Mouse (Mus musculus): ENCODE data around the gene Ppp1r3g.
A peak's percentile ranks its signal among the peaks of the same experiment; 100 is the strongest.

The Ppp1r3g gene

DNA sequence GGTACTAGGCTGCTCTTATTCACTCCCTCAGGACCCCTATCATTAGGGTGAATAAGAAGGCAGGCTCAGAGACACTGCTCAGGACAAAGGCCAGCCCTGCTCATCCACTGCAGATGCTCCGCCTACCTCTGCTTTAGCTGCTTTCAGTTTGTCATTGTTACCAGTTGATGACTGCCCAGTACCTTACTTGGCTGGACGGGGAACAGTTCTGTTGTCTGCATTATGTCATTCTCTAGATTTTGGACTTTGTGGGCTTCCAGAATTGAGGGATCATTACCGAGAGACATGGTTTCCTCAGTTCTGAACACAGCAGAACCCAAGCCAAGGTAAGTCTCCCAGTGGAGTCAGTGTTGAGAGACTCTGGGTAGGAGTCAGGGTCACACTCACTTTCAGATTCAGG lies 36.6 kb downstream of the Ppp1r3g start:
- DNase-seq (ENCODE audit: low spot score in 2 of 2): no peak

- no peak for DNase-seq (ENCODE audit: low spot score in 2 of 2)
Measured at GRCm38 (mm10) chr13:35995696-35996426, 37.2 kb downstream of the Ppp1r3g start.

- no peak for DNase-seq (ENCODE audit: low spot score in 2 of 2)
Measured at GRCm38 (mm10) chr13:35997606-35998005, 39.0 kb downstream of the Ppp1r3g start.

GRCm38 (mm10) chr13:36000798-36001197 lies 42.2 kb downstream of the Ppp1r3g start:
- DNase-seq (ENCODE audit: low spot score in 2 of 2): no peak

- no peak for DNase-seq (ENCODE audit: low spot score in 2 of 2)
Measured at GRCm38 (mm10) chr13:36009981-36010380, 51.3 kb downstream of the Ppp1r3g start.

- DNase-seq (ENCODE audit: low spot score in 2 of 2): no peak
Measured at GRCm38 (mm10) chr13:36015636-36016035, 57.0 kb downstream of the Ppp1r3g start.

DNA sequence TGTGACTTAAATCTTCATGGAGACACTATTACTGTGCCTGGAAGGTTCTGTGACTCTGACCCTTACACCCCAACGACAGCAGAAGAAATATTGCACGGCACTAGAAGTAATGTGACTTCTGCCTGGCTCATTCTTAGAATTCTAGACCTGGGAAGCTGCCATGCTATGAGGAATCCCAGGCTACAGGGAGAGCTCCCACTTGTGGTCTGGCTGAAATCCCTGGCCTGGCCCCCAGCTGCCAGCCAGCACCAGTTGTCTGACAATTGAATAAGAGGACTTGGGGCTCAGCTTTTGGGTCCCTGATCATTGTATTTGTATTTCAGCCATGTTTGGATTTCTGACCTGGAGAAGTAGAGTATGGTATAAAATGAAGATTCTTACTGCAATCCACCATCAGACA lies 59.4 kb downstream of the Ppp1r3g start:
- DNase-seq (ENCODE audit: low spot score in 2 of 2): no peak

DNA sequence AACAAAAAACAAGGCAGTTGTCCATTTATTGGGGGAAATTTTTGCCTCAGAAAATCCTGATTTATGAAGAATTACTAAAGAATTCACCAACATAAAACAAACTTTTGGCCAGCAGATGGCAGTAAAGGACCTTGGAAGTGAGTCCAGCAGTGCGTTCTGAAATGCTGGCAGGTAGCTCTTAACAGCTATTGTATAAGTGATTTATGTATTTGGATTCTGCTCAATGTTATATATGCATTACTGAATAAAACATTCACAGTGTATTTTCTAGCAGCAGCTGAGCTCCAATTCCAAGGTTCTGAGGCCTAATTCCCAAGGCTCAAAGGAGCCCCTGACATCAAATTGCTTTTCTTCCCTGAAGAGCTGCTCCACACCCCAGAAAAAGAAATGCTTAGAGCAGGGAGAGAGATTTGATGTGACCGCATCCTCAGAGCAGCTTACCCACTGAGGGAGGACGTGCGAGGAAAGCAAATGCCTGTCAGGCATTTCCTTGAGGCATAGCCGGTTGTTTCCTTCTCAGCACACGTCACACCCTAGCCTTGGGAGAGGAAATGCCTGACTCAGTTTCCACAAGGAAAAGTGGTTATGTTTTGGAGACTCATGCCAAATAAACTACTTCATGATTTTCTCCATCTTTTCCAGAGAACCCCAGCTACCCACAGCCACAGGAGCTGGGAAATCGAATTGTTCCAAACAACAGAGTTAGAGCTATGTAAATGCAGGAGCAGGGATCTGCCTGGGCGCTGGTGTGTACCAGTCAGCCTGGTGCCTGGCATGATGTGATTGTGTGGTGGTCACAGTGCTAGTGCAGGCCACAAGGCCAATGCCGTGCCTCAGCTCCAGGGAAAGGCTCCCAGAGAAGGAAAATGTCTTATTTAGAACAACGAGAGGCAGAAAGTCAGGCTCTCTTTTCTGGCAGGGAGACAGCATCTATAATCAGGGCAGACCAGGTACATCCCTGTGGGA lies 61.0 kb downstream of the Ppp1r3g start:
- DNase-seq (ENCODE audit: low spot score in 2 of 2): peak; percentile 46 to 88

Data from frontal cortex, postnatal 36 days (tissue).